Mouse (Mus musculus) urinary bladder, postnatal 4 days (tissue): ENCODE data around the gene Iqsec1.

Source experiments
- DNase-seq, 2 experiments: peaks; one replicate each; pipeline ENCODE4 v3.0.0; 2021 to 2022; ENCODE audit warnings: low spot score in 2 of 2

Iqsec1 gene

DNA sequence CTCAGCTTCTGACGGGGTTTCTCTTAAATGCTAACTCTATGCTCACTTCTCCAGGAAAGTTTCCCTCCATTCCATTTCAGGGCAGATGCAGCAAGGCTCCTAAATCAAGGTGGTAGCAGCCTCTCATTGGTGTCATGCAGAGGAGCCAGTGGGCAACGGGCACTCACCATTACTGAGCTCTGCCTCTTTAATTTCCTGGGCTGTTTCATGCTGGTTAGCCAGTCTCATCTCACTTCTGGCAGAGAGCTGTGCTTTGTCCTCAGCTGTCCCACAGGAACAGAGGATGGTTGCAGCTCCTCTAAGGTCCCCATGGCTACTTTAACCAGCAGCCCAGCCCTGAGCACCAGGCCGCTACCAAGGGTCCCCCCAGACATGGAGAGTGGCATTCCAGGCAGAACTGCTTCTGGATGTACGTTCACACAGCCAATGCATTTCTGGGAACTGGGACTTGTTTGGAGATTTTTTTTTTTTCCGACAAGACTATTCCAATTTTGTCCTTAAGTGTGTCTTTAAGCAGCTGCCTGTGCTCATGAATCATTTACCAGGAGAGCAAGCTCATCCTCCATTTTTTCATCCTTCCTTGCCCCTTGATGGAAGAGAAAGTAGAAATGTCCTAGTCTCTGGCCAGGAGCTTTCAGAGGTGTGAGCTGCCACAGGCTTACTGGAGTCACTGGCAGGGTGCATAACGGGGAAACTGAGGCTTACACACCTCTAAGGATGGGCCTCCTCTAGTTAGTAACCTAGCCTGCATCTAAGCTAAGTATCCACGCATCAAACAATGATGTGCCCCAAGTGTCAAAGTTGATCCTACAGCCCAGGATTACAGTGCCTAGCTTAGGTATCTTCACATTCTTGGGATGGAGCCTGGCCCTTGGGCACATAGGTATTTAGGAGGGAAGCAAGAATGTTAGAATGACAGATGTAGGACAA, 98.9 kb downstream of the Iqsec1 start:
- no peak for DNase-seq

GRCm38 (mm10) chr6:90887024-90887775, 101.3 kb downstream of the Iqsec1 start:
- DNase-seq: no peak

DNA sequence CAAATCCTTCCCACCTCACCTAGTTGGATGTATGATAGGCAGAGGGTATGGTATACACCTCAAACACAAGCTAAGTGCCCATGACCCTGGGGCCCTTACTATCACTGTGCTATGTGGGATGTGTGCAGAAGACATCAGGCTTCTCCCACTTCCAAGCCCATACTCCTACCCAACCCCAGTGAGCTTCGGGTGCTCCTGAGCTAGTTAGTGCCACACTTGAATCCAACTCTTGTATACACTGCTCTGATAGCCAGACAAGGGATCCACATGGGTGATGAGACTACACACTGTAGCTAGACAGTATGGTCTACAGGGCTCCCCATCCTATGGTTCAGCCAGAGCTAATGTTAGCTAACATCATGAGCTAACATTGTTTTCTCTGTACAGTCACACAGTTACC, 102.9 kb downstream of the Iqsec1 start:
- DNase-seq: no peak

GRCm38 (mm10) chr6:90884631-90885030, 103.9 kb downstream of the Iqsec1 start:
- no peak for DNase-seq

DNA sequence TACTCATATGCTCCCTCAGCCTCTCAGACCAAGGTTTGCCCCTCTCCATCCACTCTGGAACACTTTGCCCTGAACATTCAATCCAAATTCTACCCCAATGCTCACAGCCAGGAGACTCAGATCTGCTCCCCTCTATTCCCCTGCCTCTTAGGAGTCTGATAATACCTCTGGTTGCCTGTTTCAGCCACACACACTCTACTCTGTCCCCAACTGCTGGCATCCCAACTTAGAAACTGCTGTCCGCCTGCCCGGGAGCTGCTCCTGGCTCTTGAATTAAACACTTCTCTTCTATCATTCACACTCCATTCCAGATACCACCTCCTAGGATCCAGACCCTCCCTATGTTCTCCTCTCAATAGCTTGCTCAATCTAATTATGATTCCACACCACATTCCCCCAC, 107.5 kb downstream of the Iqsec1 start:
- DNase-seq: no peak

- no peak for DNase-seq
Measured at GRCm38 (mm10) chr6:90880404-90880803, 108.1 kb downstream of the Iqsec1 start.

DNA sequence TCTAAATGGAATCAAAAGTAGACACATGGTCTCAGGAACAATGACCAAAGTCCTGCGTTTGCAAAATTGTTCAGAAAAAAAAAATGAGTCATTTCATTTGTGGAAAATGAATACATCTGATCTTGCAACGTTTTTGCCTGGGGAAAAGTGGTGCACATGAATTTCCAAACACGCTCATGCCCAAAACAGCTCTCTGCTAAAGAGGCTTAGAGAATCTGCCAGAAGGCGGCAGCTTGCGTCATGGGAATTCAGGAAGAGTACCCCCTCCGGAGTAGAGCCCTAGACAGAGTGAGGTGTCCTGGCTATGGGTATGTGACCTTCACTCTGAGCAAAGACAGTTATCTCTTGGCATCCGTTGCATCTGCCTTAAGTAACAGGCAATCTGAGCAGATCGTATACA, 116.9 kb downstream of the Iqsec1 start:
- no peak for DNase-seq

DNA sequence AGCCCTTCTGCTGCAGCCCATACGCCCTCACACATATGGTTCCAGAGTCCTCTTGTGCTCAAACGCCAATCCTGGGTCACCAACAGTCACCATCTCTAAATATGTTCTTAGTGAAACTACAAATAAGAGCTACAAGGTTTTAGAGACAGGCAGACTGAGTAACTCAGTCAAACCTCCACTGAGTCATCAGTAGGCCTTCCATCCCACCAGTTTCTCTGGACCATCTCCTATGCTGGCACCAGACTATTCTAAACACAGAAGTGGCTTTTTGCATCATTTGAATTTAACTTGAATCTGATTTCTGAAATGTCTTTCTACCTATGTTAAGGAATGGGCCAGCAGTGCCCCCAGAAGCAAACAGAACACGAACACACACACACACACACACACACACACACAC, 120.5 kb downstream of the Iqsec1 start:
- no peak for DNase-seq

DNA sequence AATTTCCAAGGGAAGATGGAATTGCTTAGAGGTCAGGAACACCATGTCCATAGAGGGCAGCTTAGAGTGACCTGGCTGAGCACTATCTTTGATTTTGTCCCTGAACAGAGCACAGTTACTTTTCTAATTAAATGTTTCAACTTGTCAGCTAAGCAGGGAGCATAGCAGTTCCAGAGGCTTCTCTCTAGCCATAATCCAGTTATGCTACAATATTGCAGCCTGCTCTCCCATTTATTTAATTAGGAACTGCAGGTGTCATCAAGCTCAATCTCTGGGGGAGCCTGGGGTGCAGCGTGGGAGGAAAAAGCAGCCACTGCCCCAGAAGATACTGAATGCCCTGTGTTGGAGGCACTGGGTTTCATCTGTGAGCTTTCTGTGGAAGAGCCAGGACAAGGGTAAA, 127.1 kb downstream of the Iqsec1 start:
- DNase-seq: no peak

GRCm38 (mm10) chr6:90857844-90858243, 130.6 kb downstream of the Iqsec1 start:
- no peak for DNase-seq

DNA sequence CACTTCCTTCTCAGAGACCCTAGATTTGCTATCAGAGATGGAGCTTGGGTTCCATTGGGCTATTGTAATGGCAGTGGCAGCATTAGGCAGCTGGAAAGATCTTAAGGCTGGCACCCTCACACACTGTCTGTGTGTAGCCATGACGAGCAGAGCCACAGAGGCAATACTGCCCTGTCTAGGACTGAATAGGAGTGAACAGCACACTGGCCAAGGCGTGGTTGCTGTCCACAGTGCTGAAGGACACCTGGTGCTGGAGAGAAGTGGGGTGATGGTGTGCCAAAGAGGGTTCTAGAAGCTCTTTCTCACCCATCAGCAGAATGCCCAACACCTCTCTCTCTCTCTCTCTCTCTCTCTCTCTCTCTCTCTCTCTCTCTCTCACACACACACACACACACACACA, 136.1 kb downstream of the Iqsec1 start:
- DNase-seq: no peak

DNA sequence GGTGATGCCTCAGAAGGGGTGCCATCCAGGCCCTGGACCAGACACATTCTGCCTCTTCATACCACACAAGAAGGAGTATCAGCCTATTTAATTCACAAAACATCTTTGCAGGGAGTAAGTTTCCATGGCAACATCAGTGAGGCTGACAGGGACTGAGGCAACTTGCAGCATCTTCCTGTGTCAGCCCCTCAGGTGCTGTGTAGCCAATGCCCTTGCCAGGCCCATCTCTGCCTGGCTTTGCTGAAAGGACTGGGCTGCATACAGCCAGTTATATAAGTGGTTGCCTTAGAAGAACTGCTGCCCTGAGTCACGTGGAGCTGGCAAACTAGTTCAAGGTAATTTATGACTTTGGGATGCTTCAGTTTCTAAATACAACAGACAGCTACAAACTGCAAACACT, 140.4 kb downstream of the Iqsec1 start:
- no peak for DNase-seq

- no peak for DNase-seq
Measured at GRCm38 (mm10) chr6:90847523-90847922, 141.0 kb downstream of the Iqsec1 start.

GRCm38 (mm10) chr6:90839972-90840371, 148.5 kb downstream of the Iqsec1 start:
- no peak for DNase-seq

DNA sequence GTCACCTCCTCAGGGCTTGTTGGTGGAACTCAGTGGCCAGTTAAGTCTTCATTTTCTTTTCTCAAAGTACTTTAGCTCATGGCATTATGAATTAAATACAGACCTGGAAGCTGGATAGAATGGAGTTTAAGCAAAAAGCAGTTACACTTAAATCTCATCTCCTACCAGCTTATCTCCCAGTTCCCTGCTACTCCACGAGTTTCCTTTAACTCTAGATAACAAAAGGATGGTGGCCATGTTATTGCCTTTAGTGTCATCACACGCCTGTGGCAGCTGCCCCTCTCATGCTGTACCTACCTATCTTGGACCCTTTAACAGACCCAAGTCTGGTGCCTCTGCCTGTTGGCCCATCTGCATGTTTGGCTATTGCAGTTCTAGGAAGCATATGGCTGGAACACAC, 151.7 kb downstream of the Iqsec1 start:
- no peak for DNase-seq

- no peak for DNase-seq
Measured at GRCm38 (mm10) chr6:90829536-90829935, 158.9 kb downstream of the Iqsec1 start.

DNA sequence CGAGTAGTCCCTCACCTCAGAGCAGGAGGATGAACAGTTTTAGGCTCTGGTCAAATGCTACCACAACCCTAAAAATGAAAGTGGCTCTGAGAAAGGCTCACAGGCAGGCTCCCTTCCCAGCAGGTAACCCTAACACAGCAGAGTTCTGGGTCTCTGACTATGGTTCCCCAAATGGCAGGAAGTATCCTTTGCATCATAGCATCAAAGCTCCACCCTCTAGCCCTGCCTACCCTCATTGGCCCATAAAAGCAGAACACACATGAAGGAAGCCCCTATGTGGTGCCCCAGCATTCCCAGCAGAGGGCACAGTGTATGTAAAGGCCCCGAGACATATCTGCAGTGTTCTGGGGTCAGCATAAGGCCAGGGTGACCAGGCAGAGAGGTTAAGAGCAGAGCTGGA, 163.4 kb downstream of the Iqsec1 start:
- no peak for DNase-seq

- DNase-seq: no peak
Measured at GRCm38 (mm10) chr6:90823322-90823721, 165.2 kb downstream of the Iqsec1 start.

- no peak for DNase-seq
Measured at GRCm38 (mm10) chr6:90821916-90822602, 166.4 kb downstream of the Iqsec1 start.

GRCm38 (mm10) chr6:90819880-90820279, 168.6 kb downstream of the Iqsec1 start:
- DNase-seq: no peak

GRCm38 (mm10) chr6:90818956-90819355, 169.5 kb downstream of the Iqsec1 start:
- peak in 1 of 2 experiments; percentile 70 for DNase-seq

DNA sequence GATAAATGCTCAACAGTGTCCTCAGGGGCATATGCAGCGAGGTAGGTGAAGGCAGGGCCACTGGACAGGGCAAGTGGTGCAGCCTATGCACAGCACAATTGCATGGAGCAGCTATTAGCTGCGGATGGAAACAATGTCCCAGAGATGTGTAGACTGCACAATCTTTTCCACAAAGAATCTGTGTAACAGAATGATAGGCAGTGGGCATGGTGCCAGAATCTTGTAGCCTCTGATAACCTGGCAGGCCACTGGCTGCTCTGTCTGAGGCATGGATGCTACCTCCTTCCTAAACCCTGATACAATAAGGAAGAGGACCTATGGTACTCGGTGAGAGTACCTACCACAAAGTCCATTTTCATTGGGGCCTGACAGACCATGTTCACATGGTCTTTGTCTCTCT, 171.9 kb downstream of the Iqsec1 start:
- DNase-seq: no peak
